Mouse (Mus musculus): Measurements from ENCODE around the gene Tigd4. TPM values are rescaled to one million over a fixed set of nuclear protein-coding genes. Genes with fewer than 3 reads are reported as not detected.
"Not testable (repeated sequence)": the region's sequence is repeated elsewhere in the genome, so short reads cannot be mapped to it uniquely, and the experiment has no call there.

Gene Tigd4
- total RNA-seq (2017): not detected in 2 replicates

- no peak for ATAC-seq (replicated peaks in 1 of 2; ENCODE audit: insufficient read depth in 1 of 2, low FRiP score in 2 of 2, low TSS enrichment in 1 of 2, low read depth in 1 of 2, poor library complexity in 2 of 2, severe bottlenecking in 2 of 2)
These were observed at the start of gene Tigd4 for GRCm38 (mm10) chr3:84593274-84593673. TSS of gene Tigd4 (plus strand) at chr3:84593574.

GRCm38 (mm10) chr3:84547177-84547576 lies 46.2 kb upstream of the Tigd4 start:
- peak; percentile 12 to 32; a peak in 2 of 4 replicates for ATAC-seq (replicated peaks in 1 of 2; ENCODE audit: insufficient read depth in 1 of 2, low FRiP score in 2 of 2, low TSS enrichment in 1 of 2, low read depth in 1 of 2, poor library complexity in 2 of 2, severe bottlenecking in 2 of 2)

GRCm38 (mm10) chr3:84555780-84556179 lies 37.6 kb upstream of the Tigd4 start:
- no peak for ATAC-seq (replicated peaks in 1 of 2; ENCODE audit: insufficient read depth in 1 of 2, low FRiP score in 2 of 2, low TSS enrichment in 1 of 2, low read depth in 1 of 2, poor library complexity in 2 of 2, severe bottlenecking in 2 of 2)

- no peak for ATAC-seq (replicated peaks in 1 of 2; ENCODE audit: insufficient read depth in 1 of 2, low FRiP score in 2 of 2, low TSS enrichment in 1 of 2, low read depth in 1 of 2, poor library complexity in 2 of 2, severe bottlenecking in 2 of 2)
These were observed 35.1 kb upstream of the Tigd4 start for GRCm38 (mm10) chr3:84558301-84558700.

- not testable (repeated sequence) for ATAC-seq (replicated peaks in 1 of 2; ENCODE audit: insufficient read depth in 1 of 2, low FRiP score in 2 of 2, low TSS enrichment in 1 of 2, low read depth in 1 of 2, poor library complexity in 2 of 2, severe bottlenecking in 2 of 2)
These were observed 30.5 kb upstream of the Tigd4 start for GRCm38 (mm10) chr3:84562911-84563310.

GRCm38 (mm10) chr3:84563415-84563814 lies 30.0 kb upstream of the Tigd4 start:
- no peak for ATAC-seq (replicated peaks in 1 of 2; ENCODE audit: insufficient read depth in 1 of 2, low FRiP score in 2 of 2, low TSS enrichment in 1 of 2, low read depth in 1 of 2, poor library complexity in 2 of 2, severe bottlenecking in 2 of 2)

GRCm38 (mm10) chr3:84568540-84568939 lies 24.8 kb upstream of the Tigd4 start:
- ATAC-seq (replicated peaks in 1 of 2; ENCODE audit: insufficient read depth in 1 of 2, low FRiP score in 2 of 2, low TSS enrichment in 1 of 2, low read depth in 1 of 2, poor library complexity in 2 of 2, severe bottlenecking in 2 of 2): no peak

- ATAC-seq (replicated peaks in 1 of 2; ENCODE audit: insufficient read depth in 1 of 2, low FRiP score in 2 of 2, low TSS enrichment in 1 of 2, low read depth in 1 of 2, poor library complexity in 2 of 2, severe bottlenecking in 2 of 2): no peak
These were observed 23.8 kb upstream of the Tigd4 start for GRCm38 (mm10) chr3:84569587-84569986.

- ATAC-seq (replicated peaks in 1 of 2; ENCODE audit: insufficient read depth in 1 of 2, low FRiP score in 2 of 2, low TSS enrichment in 1 of 2, low read depth in 1 of 2, poor library complexity in 2 of 2, severe bottlenecking in 2 of 2): no peak
These were observed 22.9 kb upstream of the Tigd4 start for GRCm38 (mm10) chr3:84570501-84570900.

- ATAC-seq (replicated peaks in 1 of 2; ENCODE audit: insufficient read depth in 1 of 2, low FRiP score in 2 of 2, low TSS enrichment in 1 of 2, low read depth in 1 of 2, poor library complexity in 2 of 2, severe bottlenecking in 2 of 2): no peak
These were observed 12.7 kb upstream of the Tigd4 start for GRCm38 (mm10) chr3:84580716-84581115.

- no peak for ATAC-seq (replicated peaks in 1 of 2; ENCODE audit: insufficient read depth in 1 of 2, low FRiP score in 2 of 2, low TSS enrichment in 1 of 2, low read depth in 1 of 2, poor library complexity in 2 of 2, severe bottlenecking in 2 of 2)
These were observed 11.7 kb upstream of the Tigd4 start for GRCm38 (mm10) chr3:84581696-84582022.

GRCm38 (mm10) chr3:84582023-84582912 lies 11.1 kb upstream of the Tigd4 start, which contains the start of gene Arfip1:
TSS of gene Arfip1 (minus strand) at chr3:84582625.
- ATAC-seq (replicated peaks in 1 of 2; ENCODE audit: insufficient read depth in 1 of 2, low FRiP score in 2 of 2, low TSS enrichment in 1 of 2, low read depth in 1 of 2, poor library complexity in 2 of 2, severe bottlenecking in 2 of 2): peak; percentile 88 to 91

- peak; percentile 9 to 31; a peak in 2 of 4 replicates for ATAC-seq (replicated peaks in 1 of 2; ENCODE audit: insufficient read depth in 1 of 2, low FRiP score in 2 of 2, low TSS enrichment in 1 of 2, low read depth in 1 of 2, poor library complexity in 2 of 2, severe bottlenecking in 2 of 2)
These were observed 10.5 kb upstream of the Tigd4 start for GRCm38 (mm10) chr3:84582913-84583276.

- ATAC-seq (replicated peaks in 1 of 2; ENCODE audit: insufficient read depth in 1 of 2, low FRiP score in 2 of 2, low TSS enrichment in 1 of 2, low read depth in 1 of 2, poor library complexity in 2 of 2, severe bottlenecking in 2 of 2): peak; percentile 23 to 30; a peak in 2 of 4 replicates
These were observed 6.6 kb upstream of the Tigd4 start for GRCm38 (mm10) chr3:84586736-84587135.

- no peak for ATAC-seq (replicated peaks in 1 of 2; ENCODE audit: insufficient read depth in 1 of 2, low FRiP score in 2 of 2, low TSS enrichment in 1 of 2, low read depth in 1 of 2, poor library complexity in 2 of 2, severe bottlenecking in 2 of 2)
These were observed 1.7 kb downstream of the Tigd4 start for GRCm38 (mm10) chr3:84594894-84595676.

- no peak for ATAC-seq (replicated peaks in 1 of 2; ENCODE audit: insufficient read depth in 1 of 2, low FRiP score in 2 of 2, low TSS enrichment in 1 of 2, low read depth in 1 of 2, poor library complexity in 2 of 2, severe bottlenecking in 2 of 2)
These were observed 2.4 kb downstream of the Tigd4 start for GRCm38 (mm10) chr3:84595677-84596234.

- peak; percentile 88 to 98 for ATAC-seq (replicated peaks in 1 of 2; ENCODE audit: insufficient read depth in 1 of 2, low FRiP score in 2 of 2, low TSS enrichment in 1 of 2, low read depth in 1 of 2, poor library complexity in 2 of 2, severe bottlenecking in 2 of 2)
These were observed 4.8 kb downstream of the Tigd4 start for GRCm38 (mm10) chr3:84597996-84598734.
